Mouse (Mus musculus) bone marrow, adult 2 months (tissue): Measurements from ENCODE around the gene B830017H08Rik.

Experiments
- CTCF ChIP-seq: fragments of 200-500 bp; IDR thresholded peaks from 2 replicates; pipeline ENCODE4 v1.5.1; 2011; ENCODE audit warnings: low read length, control low read depth; ENCODE audit not compliant: control insufficient read depth, insufficient read depth
- POLR2A ChIP-seq: fragments of 200-500 bp; IDR thresholded peaks from 2 replicates; pipeline ENCODE4 v1.6.1; 2011; ENCODE audit warnings: low read depth, mild to moderate bottlenecking, control low read depth, low read length, borderline replicate concordance; ENCODE audit not compliant: control insufficient read depth

DNA sequence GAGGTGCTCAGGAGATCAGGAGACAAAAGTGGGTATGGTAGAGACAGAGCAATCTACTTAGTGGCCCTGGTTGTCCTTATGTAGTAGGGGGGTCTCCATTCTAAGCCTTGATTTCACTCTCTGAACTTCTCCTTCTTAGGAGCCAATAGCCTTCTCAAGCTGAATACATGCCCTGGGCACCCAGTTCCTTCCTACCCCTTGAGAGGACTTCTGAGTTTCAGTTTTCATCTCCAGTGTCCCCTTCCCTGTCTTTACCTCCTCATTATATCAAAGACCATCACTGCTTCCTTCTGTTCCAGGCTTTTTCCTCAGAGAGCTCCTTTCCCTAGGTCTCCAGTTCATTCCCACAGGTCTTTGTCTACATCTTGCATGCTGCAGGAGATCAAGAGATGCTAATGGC lies 36.4 kb upstream of the B830017H08Rik start:
- TF ChIP-seq CTCF (no peak), POLR2A (no peak)
